Mouse (Mus musculus): Measurements from ENCODE around the gene Stx2. TPM values are rescaled to one million over a fixed set of nuclear protein-coding genes. Genes with fewer than 3 reads are reported as not detected.

The Stx2 gene
- polyA plus RNA-seq, 1 experiment from 2014 or later: 16.1 TPM

GRCm38 (mm10) chr5:129029131-129029723 is 20.9 kb upstream of the Stx2 start:
- 70% methylated on average over 5 of the region's 5 CpGs for WGBS
- ATAC-seq: no peak
- Histone ChIP-seq H3K9me3 (ENCODE audit: control insufficient read depth, low read length) (no peaks in the 10 kb centered on the region), H3K4me3 (ENCODE audit: low read length) (no peak overlapping the region), H3K4me2 (ENCODE audit: low read length) (no peak overlapping the region), H3K27ac (ENCODE audit: low read depth, low read length) (no peak overlapping the region), H3K36me3 (ENCODE audit: control insufficient read depth, insufficient read depth, low read length) (peaks cover 9% of the 10 kb centered on the region; the same call in 1 of the 2 replicates), H3K9ac (ENCODE audit: low read depth, low read length) (no peak overlapping the region), H3K27me3 (replicated peaks; ENCODE audit: control insufficient read depth, insufficient read depth, low read length) (no peaks in the 10 kb centered on the region), H3K4me1 (ENCODE audit: control insufficient read depth, insufficient read depth, low read depth, low read length) (no peaks in the 10 kb centered on the region)

DNA sequence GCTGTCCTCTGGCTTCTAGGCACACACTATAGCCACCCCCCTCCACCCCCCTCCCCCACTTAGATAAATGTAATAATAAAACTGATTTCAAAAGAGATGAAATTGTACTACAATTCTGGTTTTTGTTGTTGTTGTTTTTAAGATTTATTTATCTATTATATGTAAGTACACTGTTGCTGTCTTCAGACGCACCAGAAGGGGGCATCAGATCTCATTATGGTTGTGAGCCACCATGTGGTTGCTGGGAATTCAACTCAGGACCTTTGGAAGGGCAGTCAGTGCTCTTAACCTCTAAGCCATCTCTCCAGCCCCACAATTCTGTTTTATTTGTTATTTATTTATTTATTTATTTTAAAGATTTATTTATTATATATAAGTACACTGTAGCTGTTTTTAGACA is 18.3 kb upstream of the Stx2 start:
- Histone ChIP-seq H3K4me1 (ENCODE audit: control insufficient read depth, insufficient read depth, low read depth, low read length) (peaks cover 3% of the 10 kb centered on the region), H3K9ac (ENCODE audit: low read depth, low read length) (no peak overlapping the region), H3K27ac (ENCODE audit: low read depth, low read length) (no peak overlapping the region), H3K4me3 (ENCODE audit: low read length) (no peak overlapping the region), H3K4me2 (ENCODE audit: low read length) (no peak overlapping the region), H3K27me3 (replicated peaks; ENCODE audit: control insufficient read depth, insufficient read depth, low read length) (no peaks in the 10 kb centered on the region), H3K9me3 (ENCODE audit: control insufficient read depth, low read length) (no peaks in the 10 kb centered on the region), H3K36me3 (ENCODE audit: control insufficient read depth, insufficient read depth, low read length) (peaks cover 11% of the 10 kb centered on the region)
- ATAC-seq: no peak
- 70% methylated on average over 1 of the region's 1 CpGs for WGBS

- H3K27ac ChIP-seq (ENCODE audit: low read depth, low read length): no peak overlapping the region
- 86% methylated on average over 3 of the region's 3 CpGs for WGBS
- no peaks in the 10 kb centered on the region for H3K9me3 ChIP-seq (ENCODE audit: control insufficient read depth, low read length)
- peaks cover 11% of the 10 kb centered on the region for H3K36me3 ChIP-seq (ENCODE audit: control insufficient read depth, insufficient read depth, low read length)
- no peak overlapping the region for H3K4me2 ChIP-seq (ENCODE audit: low read length)
- no peak overlapping the region for H3K4me3 ChIP-seq (ENCODE audit: low read length)
- ATAC-seq: no peak
- no peaks in the 10 kb centered on the region for H3K27me3 ChIP-seq (replicated peaks; ENCODE audit: control insufficient read depth, insufficient read depth, low read length)
- H3K4me1 ChIP-seq (ENCODE audit: control insufficient read depth, insufficient read depth, low read depth, low read length): peaks cover 6% of the 10 kb centered on the region
- no peak overlapping the region for H3K9ac ChIP-seq (ENCODE audit: low read depth, low read length)
Measured at GRCm38 (mm10) chr5:129026171-129026570, 17.8 kb upstream of the Stx2 start.

DNA sequence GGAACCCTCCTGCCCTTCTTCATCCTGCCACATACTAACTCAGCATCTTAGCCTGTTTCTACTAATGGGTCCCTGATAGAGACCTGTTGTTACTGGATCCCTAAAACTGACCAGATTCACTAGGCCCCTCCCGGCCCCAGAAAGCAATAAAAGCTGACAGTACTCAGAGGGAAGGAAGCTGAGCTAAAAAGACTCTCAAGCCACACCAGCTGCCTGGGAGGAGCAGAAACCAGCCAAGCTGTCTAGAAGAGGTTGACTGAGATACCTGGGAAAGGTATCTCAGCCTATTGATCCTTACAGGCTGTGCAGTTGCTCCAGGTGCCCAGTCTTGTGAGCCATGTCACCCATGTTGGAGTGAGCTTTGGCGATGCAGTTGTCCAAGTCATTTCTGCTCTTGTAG is 17.4 kb upstream of the Stx2 start:
- H3K27ac ChIP-seq (ENCODE audit: low read depth, low read length): no peak overlapping the region
- 94% methylated on average over 2 of the region's 2 CpGs for WGBS

GRCm38 (mm10) chr5:129025048-129025447 is 16.7 kb upstream of the Stx2 start:
- peaks cover 11% of the 10 kb centered on the region for H3K36me3 ChIP-seq (ENCODE audit: control insufficient read depth, insufficient read depth, low read length)
- peaks cover 6% of the 10 kb centered on the region for H3K4me1 ChIP-seq (ENCODE audit: control insufficient read depth, insufficient read depth, low read depth, low read length)
- H3K9ac ChIP-seq (ENCODE audit: low read depth, low read length): no peak overlapping the region
- no peak overlapping the region for H3K4me2 ChIP-seq (ENCODE audit: low read length)
- H3K4me3 ChIP-seq (ENCODE audit: low read length): no peak overlapping the region
- ATAC-seq: no peak
- no peak overlapping the region for H3K27ac ChIP-seq (ENCODE audit: low read depth, low read length)
- H3K9me3 ChIP-seq (ENCODE audit: control insufficient read depth, low read length): no peaks in the 10 kb centered on the region
- WGBS: 35% methylated on average over 2 of the region's 2 CpGs
- H3K27me3 ChIP-seq (replicated peaks; ENCODE audit: control insufficient read depth, insufficient read depth, low read length): no peaks in the 10 kb centered on the region

More for the DNA sequence above, 17.4 kb upstream of the Stx2 start:
- peaks cover 11% of the 10 kb centered on the region for H3K36me3 ChIP-seq (ENCODE audit: control insufficient read depth, insufficient read depth, low read length)
- H3K4me1 ChIP-seq (ENCODE audit: control insufficient read depth, insufficient read depth, low read depth, low read length): peaks cover 6% of the 10 kb centered on the region
- ATAC-seq: no peak
- H3K27me3 ChIP-seq (replicated peaks; ENCODE audit: control insufficient read depth, insufficient read depth, low read length): no peaks in the 10 kb centered on the region
- H3K9ac ChIP-seq (ENCODE audit: low read depth, low read length): no peak overlapping the region
- no peak overlapping the region for H3K4me3 ChIP-seq (ENCODE audit: low read length)
- H3K4me2 ChIP-seq (ENCODE audit: low read length): no peak overlapping the region
- no peaks in the 10 kb centered on the region for H3K9me3 ChIP-seq (ENCODE audit: control insufficient read depth, low read length)

DNA sequence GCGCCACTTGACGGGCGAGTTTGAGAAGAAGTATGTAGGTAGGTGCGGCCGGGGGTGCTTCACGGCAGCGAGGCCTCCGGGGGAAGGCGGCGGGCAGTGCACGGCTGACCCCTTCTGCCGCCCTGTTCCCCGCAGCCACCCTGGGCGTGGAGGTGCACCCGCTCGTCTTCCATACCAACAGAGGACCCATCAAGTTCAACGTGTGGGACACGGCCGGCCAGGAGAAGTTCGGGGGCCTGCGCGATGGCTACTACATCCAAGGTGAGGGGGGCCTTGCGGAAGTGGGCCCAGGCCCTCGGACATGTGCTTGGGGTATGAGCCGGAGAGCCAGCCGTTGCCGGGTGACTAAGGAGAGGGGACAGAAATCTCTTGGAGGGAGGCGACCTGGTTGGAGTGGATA is 12.4 kb upstream of the Stx2 start:
- Histone ChIP-seq H3K4me3 (ENCODE audit: low read length) (peak overlapping the region; percentile 75), H3K27ac (ENCODE audit: low read depth, low read length) (peak overlapping the region; percentile 100), H3K4me2 (ENCODE audit: low read length) (peak overlapping the region; percentile 91), H3K27me3 (replicated peaks; ENCODE audit: control insufficient read depth, insufficient read depth, low read length) (no peaks in the 10 kb centered on the region), H3K9me3 (ENCODE audit: control insufficient read depth, low read length) (no peaks in the 10 kb centered on the region), H3K9ac (ENCODE audit: low read depth, low read length) (peak overlapping the region; percentile 87), H3K36me3 (ENCODE audit: control insufficient read depth, insufficient read depth, low read length) (peaks cover 9% of the 10 kb centered on the region), H3K4me1 (ENCODE audit: control insufficient read depth, insufficient read depth, low read depth, low read length) (peaks cover 6% of the 10 kb centered on the region)
- no peak; the same call in none of the 2 replicates for ATAC-seq
- 7% methylated on average over 28 of the region's 28 CpGs for WGBS

DNA sequence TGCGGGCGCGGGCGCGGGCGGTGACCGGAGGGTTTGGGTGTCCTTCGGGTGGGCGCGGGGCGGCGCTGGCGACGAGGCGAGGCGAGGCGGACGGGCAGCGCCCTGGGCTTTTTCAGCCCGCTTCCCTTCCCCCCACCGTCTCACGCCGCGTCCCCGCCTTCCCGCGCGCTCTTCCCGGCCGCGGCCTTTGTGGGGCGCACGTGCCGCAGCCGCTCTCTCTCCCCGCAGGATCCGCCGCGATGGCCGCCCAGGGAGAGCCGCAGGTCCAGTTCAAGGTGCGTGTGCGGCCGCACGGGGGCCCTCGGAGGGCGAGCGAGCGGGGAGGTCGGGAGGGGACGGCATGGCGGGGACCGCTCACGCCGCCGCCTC is 11.9 kb upstream of the Stx2 start:
- Histone ChIP-seq H3K4me1 (ENCODE audit: control insufficient read depth, insufficient read depth, low read depth, low read length) (peaks cover 6% of the 10 kb centered on the region), H3K27me3 (replicated peaks; ENCODE audit: control insufficient read depth, insufficient read depth, low read length) (no peaks in the 10 kb centered on the region), H3K4me3 (ENCODE audit: low read length) (peak overlapping the region; percentile 75), H3K9ac (ENCODE audit: low read depth, low read length) (peak overlapping the region; percentile 87), H3K27ac (ENCODE audit: low read depth, low read length) (peak overlapping the region; percentile 100), H3K9me3 (ENCODE audit: control insufficient read depth, low read length) (no peaks in the 10 kb centered on the region), H3K36me3 (ENCODE audit: control insufficient read depth, insufficient read depth, low read length) (peaks cover 8% of the 10 kb centered on the region), H3K4me2 (ENCODE audit: low read length) (peak overlapping the region; percentile 91)
- WGBS: under 1% methylated on average over 39 of the region's 56 CpGs
- peak; percentile 78 for ATAC-seq

DNA sequence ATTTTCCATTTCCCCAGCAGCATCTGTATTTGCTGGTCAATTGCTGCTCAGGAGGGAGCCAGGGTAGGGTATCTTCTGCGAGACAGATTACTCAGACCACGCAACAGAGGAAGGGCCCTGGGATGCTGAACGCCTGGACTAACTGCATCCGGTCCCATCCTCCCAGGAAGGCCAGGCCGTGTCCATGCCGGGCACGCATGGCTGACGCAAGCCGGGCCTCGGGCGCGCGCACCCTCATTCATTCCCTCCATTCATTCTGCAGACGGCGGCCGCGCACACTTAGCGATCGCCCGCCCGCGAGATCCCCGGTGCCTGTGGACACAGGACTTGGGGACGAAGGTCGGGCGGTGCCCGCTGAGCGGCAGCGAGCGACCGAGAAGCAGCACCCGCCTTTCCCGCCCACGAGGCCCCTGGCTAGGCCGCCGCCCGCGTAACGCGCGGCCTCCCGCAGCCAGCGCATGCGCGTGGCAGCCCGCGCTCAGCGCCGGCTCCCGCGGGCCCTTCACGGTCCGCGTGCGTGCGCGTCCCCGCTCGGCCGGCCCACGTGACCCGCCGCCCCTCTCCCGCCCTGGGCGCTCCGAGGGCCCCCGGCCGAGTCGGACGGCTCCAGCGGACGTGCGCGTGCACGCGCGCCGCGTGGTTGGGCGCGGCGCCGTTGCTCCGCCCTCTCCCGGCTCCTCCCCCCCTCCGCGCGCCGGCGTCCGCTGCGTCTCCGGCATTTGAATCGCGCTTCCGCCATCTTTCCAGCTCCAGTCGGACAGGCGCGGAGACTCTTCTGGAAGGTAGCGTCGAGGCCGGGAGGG is 11.3 kb upstream of the Stx2 start, which contains the start of gene Ran:
TSS of gene Ran (plus strand) at position 573 of the 803 bp plus-strand sequence.
- H3K9ac ChIP-seq (ENCODE audit: low read depth, low read length): peak within 1 kb of the TSS; percentile 91
- WGBS: under 1% methylated on average over 60 of the region's 102 CpGs
- peak within 1 kb of the TSS; percentile 100 for H3K27ac ChIP-seq (ENCODE audit: low read depth, low read length)
- ATAC-seq: peak; percentile 92
- H3K4me1 ChIP-seq (ENCODE audit: control insufficient read depth, insufficient read depth, low read depth, low read length): peaks cover 6% of the 10 kb centered on the region
- H3K4me2 ChIP-seq (ENCODE audit: low read length): peak within 1 kb of the TSS; percentile 91
- no peaks in the 10 kb centered on the region for H3K27me3 ChIP-seq (replicated peaks; ENCODE audit: control insufficient read depth, insufficient read depth, low read length)
- H3K9me3 ChIP-seq (ENCODE audit: control insufficient read depth, low read length): no peaks in the 10 kb centered on the region
- H3K36me3 ChIP-seq (ENCODE audit: control insufficient read depth, insufficient read depth, low read length): peaks cover 6% of the 10 kb centered on the region
- peak within 1 kb of the TSS; percentile 75 for H3K4me3 ChIP-seq (ENCODE audit: low read length)

DNA sequence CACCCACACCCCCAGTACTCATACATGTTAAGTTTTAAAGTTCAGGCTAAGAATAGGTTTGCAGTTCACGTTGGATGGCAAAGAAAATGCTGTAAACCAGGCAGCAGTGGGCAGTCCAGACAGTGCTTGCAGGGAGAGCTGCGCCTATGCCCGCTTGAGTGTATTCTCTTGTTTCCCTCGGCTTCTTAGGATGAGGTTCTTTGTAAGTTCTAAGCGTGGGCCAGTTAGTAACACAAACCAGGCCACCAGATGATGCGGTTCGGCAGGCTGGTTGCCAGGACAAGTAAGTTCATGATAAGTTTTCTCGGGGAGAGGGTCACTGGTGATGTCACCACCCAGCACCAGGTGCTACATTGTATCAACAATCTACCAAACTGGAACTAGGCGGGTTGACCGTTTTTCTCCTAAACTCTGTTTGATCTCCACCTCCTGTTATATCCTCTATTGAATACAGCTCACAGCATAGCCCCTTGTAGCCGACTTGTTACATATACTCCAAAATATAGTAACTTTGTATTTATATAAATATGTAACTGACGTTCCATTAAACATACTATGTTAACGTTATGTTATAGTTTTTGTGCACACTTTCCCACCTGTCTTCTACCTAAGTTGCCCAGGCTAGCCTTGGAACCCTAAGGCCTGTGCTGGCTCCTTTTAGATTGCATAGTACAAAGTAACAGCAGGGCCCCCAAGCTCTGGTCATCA is 10.6 kb upstream of the Stx2 start:
- H3K4me1 ChIP-seq (ENCODE audit: control insufficient read depth, insufficient read depth, low read depth, low read length): peaks cover 6% of the 10 kb centered on the region
- ATAC-seq: no peak; the same call in 1 of the 2 replicates
- 85% methylated on average over 13 of the region's 13 CpGs for WGBS
- peak overlapping the region; percentile 100 for H3K27ac ChIP-seq (ENCODE audit: low read depth, low read length)
- H3K27me3 ChIP-seq (replicated peaks; ENCODE audit: control insufficient read depth, insufficient read depth, low read length): no peaks in the 10 kb centered on the region
- peak overlapping the region; percentile 91 for H3K9ac ChIP-seq (ENCODE audit: low read depth, low read length)
- H3K4me3 ChIP-seq (ENCODE audit: low read length): peak overlapping the region; percentile 75
- H3K36me3 ChIP-seq (ENCODE audit: control insufficient read depth, insufficient read depth, low read length): peaks cover 2% of the 10 kb centered on the region; the same call in 1 of the 2 replicates
- peak overlapping the region; percentile 57 for H3K4me2 ChIP-seq (ENCODE audit: low read length)
- no peaks in the 10 kb centered on the region for H3K9me3 ChIP-seq (ENCODE audit: control insufficient read depth, low read length)

Measured in hindbrain, embryonic 16.5 days (tissue).